Mouse (Mus musculus) T-helper 2 cell (primary cell): ENCODE data around the gene Bend6.
"Not testable (repeated sequence)": the region's sequence is repeated elsewhere in the genome, so short reads cannot be mapped to it uniquely, and the experiment has no call there.

Experiments
- in situ Hi-C: fragments of 300-600 bp; cut with MboI, MseI; formaldehyde crosslinking; loops from one replicate; pipeline ENCODE4 v1.15.1; 2025; ENCODE audit warnings: high pct_unique_total_duplicates

Gene Bend6

DNA sequence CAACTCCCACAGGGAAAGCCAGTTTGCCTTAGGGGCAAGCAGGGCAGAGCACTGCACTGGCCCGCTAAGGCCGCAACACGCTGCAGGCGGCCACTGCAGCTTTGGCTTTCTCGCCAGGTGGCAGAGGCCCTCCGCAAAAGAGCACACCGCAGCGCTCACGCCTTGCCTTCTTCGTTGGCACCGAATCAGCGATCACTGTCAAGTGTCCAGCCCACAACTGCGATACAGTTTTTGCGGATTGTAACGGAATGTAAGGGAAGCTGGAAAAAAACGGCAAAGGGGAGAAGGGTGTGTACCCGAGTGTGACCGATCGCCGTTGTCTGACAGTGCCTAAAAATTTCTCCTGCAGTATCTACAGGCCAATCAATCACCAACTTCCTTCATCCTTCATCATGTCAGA lies 689 bp downstream of the Bend6 start:
- in situ Hi-C loops, result no loop called here

GRCm38 (mm10) chr1:33906216-33906615 lies 1.4 kb downstream of the Bend6 start:
- in situ Hi-C loops, result no loop called here

- in situ Hi-C loops, result no loop called here
Measured at GRCm38 (mm10) chr1:33903587-33903986, 4.0 kb downstream of the Bend6 start.

DNA sequence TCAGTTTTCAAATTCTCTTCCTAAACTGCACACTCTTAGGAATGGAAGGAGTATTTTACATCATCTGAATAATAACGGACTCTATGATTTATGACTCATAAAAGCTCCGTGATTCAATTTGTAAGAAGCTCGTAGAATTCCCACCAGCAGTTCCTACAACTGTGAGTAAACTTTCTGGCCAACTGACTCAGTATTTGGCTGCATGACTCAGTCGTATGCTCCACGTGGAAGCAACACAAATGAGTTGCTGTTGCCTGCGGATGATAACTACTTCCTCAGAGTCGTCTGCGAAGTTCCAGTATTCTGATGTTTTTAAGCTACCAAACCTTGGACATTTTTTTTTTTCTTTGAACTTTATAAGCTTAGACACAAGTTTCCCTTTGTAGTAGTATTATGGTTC lies 7.4 kb downstream of the Bend6 start:
- in situ Hi-C loops, result no loop called here

DNA sequence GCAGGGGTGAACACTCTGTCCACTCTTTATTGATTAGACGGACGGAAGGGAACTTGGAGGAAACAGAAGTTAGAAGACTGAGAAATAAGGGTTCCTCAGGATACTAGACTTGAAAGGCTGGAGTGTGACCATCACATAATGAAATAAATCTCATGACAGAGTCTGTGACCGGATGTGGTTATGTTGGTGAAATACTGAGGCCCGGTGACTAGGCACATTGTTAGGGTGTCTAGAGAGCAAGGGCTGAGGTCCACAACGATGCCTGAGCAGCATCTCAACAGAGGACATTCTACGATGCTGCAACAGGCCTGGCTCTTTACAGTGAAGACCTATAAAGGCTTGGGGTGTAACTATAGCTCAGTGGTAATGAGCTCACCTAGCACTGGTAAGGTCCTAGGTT lies 9.2 kb downstream of the Bend6 start:
- in situ Hi-C loops, result no loop called here

GRCm38 (mm10) chr1:33897426-33897825 lies 10.2 kb downstream of the Bend6 start:
- in situ Hi-C loops, result no loop called here

- in situ Hi-C loops, result no loop called here
Measured at GRCm38 (mm10) chr1:33896666-33897065, 10.9 kb downstream of the Bend6 start.

GRCm38 (mm10) chr1:33896116-33896515 lies 11.5 kb downstream of the Bend6 start:
- in situ Hi-C loops, result no loop called here

DNA sequence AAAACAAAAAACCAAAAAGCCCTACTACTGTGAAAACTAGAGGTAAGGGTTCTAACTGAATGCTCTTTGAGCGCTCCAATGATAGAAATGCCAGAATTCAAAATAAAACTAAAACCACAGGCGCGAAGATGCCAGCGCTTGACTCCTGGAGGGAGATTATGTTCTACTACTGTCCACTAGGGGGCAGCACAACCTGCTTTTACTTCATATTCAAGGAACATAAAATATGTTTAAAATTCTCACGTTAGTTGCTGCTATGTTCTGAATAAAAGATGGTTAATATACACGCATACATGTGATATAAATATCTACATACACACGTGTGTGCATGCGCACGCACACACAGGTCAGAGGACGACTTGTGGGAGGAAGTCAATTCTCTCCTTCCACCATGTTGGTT lies 14.8 kb downstream of the Bend6 start:
- in situ Hi-C loops, result loop anchor here (5.0 kb wide), 1 partner anchor 75 kb away; no protein-coding TSS in a partner anchor

GRCm38 (mm10) chr1:33883102-33883839 lies 24.3 kb downstream of the Bend6 start:
- in situ Hi-C loops, result no loop called here

DNA sequence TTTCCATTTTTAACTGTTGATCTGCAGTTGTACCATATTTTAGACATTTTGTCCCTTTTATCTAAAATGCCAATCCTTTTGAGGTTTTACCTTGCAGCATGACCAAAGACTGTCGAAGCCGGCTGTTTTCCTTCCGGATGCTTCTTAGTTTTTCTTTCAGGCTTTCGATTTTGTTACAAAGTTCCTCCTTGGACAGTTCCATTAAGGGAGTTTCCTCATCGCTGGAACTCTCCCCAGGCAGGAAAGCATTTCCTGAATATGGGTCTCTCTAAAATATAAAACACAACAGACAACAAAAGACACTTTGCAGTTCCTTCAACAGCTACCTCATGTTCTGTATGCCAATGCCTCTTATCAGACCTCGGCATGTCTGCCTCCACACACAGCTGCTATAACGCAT lies 29.4 kb downstream of the Bend6 start:
- in situ Hi-C loops, result no loop called here

GRCm38 (mm10) chr1:33876416-33876815 lies 31.2 kb downstream of the Bend6 start:
- in situ Hi-C loops, result no loop called here

DNA sequence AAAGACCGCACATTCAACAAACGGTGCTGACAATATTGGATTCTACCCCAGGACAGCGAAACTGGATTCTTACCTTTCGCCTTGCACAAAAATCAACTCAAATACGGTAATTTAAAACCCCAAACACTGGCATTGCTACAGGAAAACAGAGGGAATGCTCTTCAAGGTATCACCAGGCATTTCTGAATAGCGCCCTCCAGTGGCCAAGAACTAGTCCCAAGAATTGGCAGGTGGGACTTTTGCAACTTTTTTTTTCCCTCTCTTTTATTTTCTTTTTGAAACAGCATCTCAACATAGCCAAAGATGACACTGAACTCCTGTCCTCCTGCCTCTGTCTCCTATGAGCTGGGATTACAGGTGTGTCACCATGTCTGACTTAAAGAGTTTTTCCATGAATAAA lies 31.9 kb downstream of the Bend6 start:
- in situ Hi-C loops, result no loop called here

DNA sequence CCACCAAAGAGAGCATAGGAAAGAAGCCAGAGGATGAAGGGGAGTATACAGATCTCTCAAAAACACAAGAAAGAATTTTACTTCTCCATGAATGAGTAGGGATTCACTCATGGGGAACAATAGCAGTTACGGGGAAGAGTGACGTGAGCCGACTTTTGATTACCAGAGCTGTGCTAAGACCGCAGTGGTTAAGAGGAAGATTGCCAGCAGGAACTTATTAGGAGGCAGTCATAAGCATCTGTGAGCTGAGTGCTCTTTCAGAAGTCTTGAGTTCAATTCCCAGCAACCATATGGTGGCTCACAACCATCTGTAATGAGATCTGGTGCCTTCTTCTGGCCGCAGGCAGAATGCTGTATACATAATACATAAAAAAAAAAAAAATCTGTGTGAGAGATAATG lies 34.1 kb downstream of the Bend6 start:
- in situ Hi-C loops, result no loop called here

DNA sequence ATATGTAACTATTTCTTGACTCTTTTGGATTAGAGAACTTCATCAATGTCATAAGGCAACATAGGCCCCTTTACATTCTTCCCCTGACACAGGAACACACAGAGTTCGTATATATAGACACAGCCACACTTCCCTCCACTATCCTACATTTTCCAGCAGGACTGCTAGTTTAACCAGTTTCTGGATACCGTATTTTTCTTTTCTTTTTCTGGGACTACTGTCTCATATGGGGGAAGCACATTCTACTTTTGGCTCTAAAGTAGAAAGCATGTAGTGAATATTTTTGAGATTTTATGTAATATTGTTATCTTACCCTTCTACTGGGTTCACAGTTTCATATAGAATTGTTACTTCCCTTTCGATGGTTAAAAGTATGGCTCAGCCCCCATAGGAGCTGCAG lies 38.2 kb downstream of the Bend6 start:
- in situ Hi-C loops, result no loop called here

DNA sequence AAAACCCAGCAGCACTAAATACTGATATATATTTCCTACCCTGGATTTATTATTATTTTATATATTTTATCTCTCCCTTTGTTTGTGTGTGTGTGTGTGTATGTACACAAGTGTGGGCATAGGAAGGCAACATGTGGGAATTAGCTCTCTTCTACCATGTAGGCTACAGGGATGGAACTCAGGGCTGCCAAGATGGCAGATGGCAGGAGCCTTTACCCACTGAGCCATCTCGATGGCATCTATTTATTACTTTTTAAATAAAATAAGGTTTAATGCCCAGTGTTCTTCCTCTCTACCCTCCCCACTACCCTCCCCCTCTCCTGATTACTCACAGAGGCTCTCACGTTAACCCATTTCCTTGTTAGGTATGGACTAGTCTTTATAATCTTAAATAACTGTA lies 38.6 kb downstream of the Bend6 start:
- in situ Hi-C loops, result no loop called here

- in situ Hi-C loops, result no loop called here
Measured at GRCm38 (mm10) chr1:33846807-33847206, 60.8 kb downstream of the Bend6 start.

DNA sequence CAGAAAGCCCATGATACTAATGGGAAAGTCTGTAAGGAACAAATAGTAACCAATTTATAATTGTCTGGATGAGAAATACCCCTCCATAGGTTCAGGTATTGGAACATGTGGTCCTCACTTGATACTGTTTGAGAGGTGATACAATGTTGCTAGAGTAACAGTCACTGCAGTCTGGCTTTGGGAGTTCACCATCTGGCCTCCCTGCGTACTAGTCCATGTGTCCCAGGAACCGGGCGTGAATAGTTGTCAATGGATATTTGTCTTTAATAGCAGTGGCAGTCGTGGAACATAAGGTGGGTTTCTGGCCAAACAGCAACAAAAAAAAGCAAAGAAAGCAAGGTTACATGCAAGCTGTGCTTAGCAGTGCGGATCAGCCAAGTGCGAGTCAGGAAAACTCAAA lies 63.8 kb downstream of the Bend6 start:
- in situ Hi-C loops, result no loop called here

DNA sequence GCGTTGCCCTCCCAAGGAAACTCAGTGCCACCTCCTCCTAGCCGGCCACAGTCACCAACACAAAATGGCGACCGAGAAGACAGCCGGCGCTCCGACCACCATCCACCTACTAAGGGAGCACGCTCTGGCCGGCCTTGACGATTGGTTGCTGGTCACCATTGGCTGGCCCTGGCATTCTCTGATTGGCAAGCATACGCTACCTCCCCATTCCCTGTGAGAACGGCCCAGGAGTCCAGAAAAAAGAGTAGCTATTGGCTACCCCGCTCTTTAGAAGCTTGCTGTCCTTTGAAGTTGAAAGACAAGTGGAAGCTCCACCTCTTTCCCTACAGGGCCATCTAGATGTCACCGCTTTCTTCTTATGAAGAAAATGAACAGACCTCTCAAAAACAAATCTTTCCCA lies 68.7 kb downstream of the Bend6 start:
- in situ Hi-C loops, result not testable (repeated sequence)

- in situ Hi-C loops, result no loop called here
Measured at GRCm38 (mm10) chr1:33830586-33830985, 77.0 kb downstream of the Bend6 start.

GRCm38 (mm10) chr1:33817931-33818330 lies 89.7 kb downstream of the Bend6 start:
- in situ Hi-C loops, result no loop called here

- in situ Hi-C loops, result no loop called here
Measured at GRCm38 (mm10) chr1:33813868-33814794, 93.5 kb downstream of the Bend6 start, which contains the start of gene Zfp451. Gene Zfp451, minus strand, starts transcription at chr1:33814595.

DNA sequence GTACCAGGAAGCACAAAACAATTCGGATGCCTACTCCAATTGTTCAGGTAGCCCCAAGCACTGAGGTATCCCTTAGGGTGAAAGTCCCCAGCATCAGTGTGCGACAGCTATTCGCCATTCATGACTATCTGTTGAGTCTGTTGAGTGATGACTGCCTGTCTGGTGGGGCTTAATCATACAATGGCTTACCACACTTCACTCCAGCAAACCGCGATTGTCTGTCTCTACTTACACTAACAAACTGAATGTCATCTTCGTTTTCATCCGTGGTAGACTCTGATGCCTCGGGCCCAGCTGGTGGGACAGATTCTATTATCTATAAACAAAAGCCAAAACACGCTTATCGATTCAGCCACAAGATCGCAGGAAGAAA lies 94.1 kb downstream of the Bend6 start:
- in situ Hi-C loops, result no loop called here
